Mouse (Mus musculus) central nervous system, embryonic 14 days (tissue): Measurements from ENCODE around the gene Lsp1. TPM values are rescaled to one million over a fixed set of nuclear protein-coding genes. Genes with fewer than 3 reads are reported as not detected.

ENCODE experiments used
- polyA plus RNA-seq: library from polyadenylated mRNA; depleted of rRNA; stranded (reverse); fragments of >200 nt; gene quantifications from 2 replicates; pipeline ENCODE4 v1.2.3, GENCODE M21; 2012; rRNA removed

The Lsp1 gene
- 9.5 and 20.4 TPM in 2 replicates for polyA plus RNA-seq

DNA sequence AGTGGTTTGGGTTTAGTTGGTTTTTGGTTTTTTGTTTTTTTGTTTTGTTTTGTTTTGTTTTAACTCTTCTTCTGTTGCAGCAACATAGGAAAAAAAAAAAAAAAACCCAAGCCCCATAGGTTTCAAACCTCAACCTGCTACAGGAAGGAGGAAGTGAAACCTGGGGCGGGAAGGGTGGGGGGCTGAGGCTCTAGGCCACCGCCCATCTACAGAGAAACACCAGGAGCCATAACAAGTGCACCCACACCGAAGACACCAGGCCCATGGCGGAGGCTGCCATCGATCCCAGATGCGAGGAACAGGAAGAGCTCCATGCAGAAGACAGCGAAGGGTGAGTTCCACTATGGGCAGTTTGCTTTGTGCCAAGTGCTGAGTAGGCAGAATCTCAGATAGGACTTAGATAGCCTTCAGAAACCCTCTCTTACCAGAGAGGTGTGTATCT lies at the start of gene Lsp1:
TSS of gene Lsp1 (plus strand) at position 174 of the 442 bp plus-strand sequence.

GRCm38 (mm10) chr7:142434137-142434865 lies 26.3 kb upstream of the Lsp1 start, which contains the start of gene Syt8:
TSS of gene Syt8 (plus strand) at chr7:142434850.

DNA sequence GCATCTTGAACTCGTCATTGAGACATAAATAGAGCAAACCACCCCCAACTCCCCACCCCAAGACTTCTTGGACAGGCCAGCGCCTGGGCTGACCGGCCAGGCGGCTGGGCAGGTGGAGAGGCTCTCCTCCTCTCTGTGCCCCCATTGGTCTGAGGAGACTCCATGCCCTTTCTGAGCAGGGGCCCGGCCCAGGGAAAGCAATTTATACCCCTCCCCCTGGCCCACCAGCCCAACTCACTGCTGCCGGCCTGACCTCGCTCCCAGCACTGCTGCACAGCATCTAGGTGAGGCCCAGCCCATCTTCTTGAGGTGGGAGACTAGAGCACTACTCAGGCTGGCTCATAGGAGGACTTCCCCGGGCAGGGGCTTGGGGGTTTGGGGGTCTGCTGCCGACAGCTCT lies 19.0 kb upstream of the Lsp1 start, which contains the start of gene Tnni2:
TSS of gene Tnni2 (plus strand) at position 224 of the 400 bp plus-strand sequence.

DNA sequence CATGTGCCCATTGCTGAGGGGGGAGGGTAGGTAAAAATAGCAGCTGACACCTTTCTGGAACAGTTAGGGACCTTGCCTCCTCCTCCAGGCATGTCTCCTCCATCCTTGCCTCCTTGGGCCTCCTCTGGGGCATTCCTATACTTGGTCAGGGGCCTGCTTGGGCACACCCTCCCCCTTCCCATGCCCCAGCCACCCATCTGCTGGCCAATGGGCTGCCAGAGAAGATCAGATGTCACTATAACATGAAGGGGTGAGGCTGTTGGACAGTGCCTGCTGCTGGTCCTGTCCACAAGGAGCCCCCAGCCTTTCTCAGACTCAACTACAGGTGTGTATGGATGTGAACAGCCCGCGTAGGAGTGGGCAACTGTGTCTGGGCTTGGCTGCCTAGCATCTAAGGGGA lies 38.0 kb downstream of the Lsp1 start, which contains the start of gene Tnnt3:
TSS of gene Tnnt3 (plus strand) at position 262 of the 400 bp plus-strand sequence.

DNA sequence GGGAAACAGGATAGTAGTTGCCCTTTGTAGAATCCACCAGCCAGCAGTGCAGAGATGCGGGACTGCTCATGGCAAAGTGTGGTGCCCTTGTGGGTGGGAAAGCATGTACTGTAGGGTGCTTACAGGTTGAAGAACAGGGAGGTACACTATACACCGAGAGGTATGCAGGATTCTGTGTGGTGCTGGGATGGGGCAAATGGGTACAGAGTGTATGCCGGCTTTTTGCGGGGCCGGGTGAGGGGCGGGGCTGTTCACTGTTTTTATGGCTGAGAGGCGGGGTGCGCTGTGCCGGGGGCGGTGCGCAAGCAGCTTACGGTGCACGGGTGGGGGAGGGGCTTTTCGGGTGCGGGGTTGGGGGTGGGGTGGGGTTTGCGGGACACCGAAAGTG lies 72.1 kb downstream of the Lsp1 start, which contains the start of gene Mrpl23:
TSS of gene Mrpl23 (plus strand) at position 16 of the 388 bp plus-strand sequence.

Other genes starting within 250 kb of the Lsp1 start
- gene Gm7579, start 248.9 kb upstream of the Lsp1 start, polyA plus RNA-seq = not detected in 2 replicates
- not detected in 2 replicates for gene Krtap5-5, start 230.8 kb upstream of the Lsp1 start, polyA plus RNA-seq
- gene Gm40460, start 219.7 kb upstream of the Lsp1 start, polyA plus RNA-seq = not detected in 2 replicates
- gene Gm2431, start 202.5 kb upstream of the Lsp1 start, polyA plus RNA-seq = not detected in 2 replicates
- not detected in 2 replicates for gene Gm4559, start 186.4 kb upstream of the Lsp1 start, polyA plus RNA-seq
- gene Krtap5-1, start 163.7 kb upstream of the Lsp1 start, polyA plus RNA-seq = not detected in 2 replicates
- gene Krtap5-4, start 157.3 kb upstream of the Lsp1 start, polyA plus RNA-seq = not detected in 2 replicates
- gene Ifitm10, start 87.1 kb upstream of the Lsp1 start, polyA plus RNA-seq = 2.3 TPM in 2 replicates
- gene Gm49369, start 78.1 kb upstream of the Lsp1 start, polyA plus RNA-seq = 0.59 and 0.71 TPM in 2 replicates
- 173 and 189 TPM in 2 replicates for gene Ctsd, start 72.8 kb upstream of the Lsp1 start, polyA plus RNA-seq
- 0.79 TPM in 1 of 2 replicates, not detected in the other for gene Syt8, start 26.0 kb upstream of the Lsp1 start, polyA plus RNA-seq
- 0.74 and 30.3 TPM in 2 replicates for gene Tnni2, start 19.0 kb upstream of the Lsp1 start, polyA plus RNA-seq
- gene Tnnt3, start 38.0 kb downstream of the Lsp1 start, polyA plus RNA-seq = 1.0 and 22.7 TPM in 2 replicates
- gene Mrpl23, start 71.9 kb downstream of the Lsp1 start, polyA plus RNA-seq = 79.9 and 82.3 TPM in 2 replicates
- 387 and 1,046 TPM in 2 replicates for gene Igf2, start 206.0 kb downstream of the Lsp1 start, polyA plus RNA-seq
- gene Gm49394, start 209.1 kb downstream of the Lsp1 start, polyA plus RNA-seq = 0.12 and 0.28 TPM in 2 replicates